Mouse (Mus musculus) embryonic facial prominence, embryonic 12.5 days (tissue): ENCODE measurements at regions not wholly inside any gene's neighbourhood (a gene's known extent, or its start where the extent isn't known, plus 50 kb on each side); places are given as distances from the start of the nearest gene placed in this dataset.
A peak's percentile ranks its signal among the peaks of the same experiment; 100 is the strongest.

Experiments
- ATAC-seq: fragments of 200-750 bp; cut with Nextera tagmentation; 2 replicates; pipeline ENCODE4 v1.8.0; 2017; ENCODE audit not compliant: insufficient number of reproducible peaks, insufficient read depth, low FRiP score, low TSS enrichment
- H3K27ac ChIP-seq: fragments of 300-500 bp; sonication (generic); 2 replicates; pipeline ENCODE4 v1.5.1; 2016; ENCODE audit warnings: mild to moderate bottlenecking
- H3K27me3 ChIP-seq: fragments of 300-500 bp; sonication (generic); 2 replicates; pipeline ENCODE4 v1.6.1; 2016; ENCODE audit warnings: mild to moderate bottlenecking, moderate library complexity
- H3K36me3 ChIP-seq: fragments of 300-500 bp; sonication (generic); 2 replicates; pipeline ENCODE4 v1.6.1; 2016; ENCODE audit warnings: mild to moderate bottlenecking
- H3K4me1 ChIP-seq: fragments of 300-500 bp; sonication (generic); 2 replicates; pipeline ENCODE4 v1.6.1; 2016
- H3K4me2 ChIP-seq: fragments of 300-500 bp; sonication (generic); replicated peaks from 2 replicates; pipeline ENCODE4 v1.6.1; 2016; ENCODE audit warnings: mild to moderate bottlenecking, moderate library complexity
- H3K4me3 ChIP-seq: fragments of 300-500 bp; sonication (generic); 2 replicates; pipeline ENCODE4 v1.5.1; 2016; ENCODE audit warnings: mild to moderate bottlenecking
- H3K9ac ChIP-seq: fragments of 300-500 bp; sonication (generic); 2 replicates; pipeline ENCODE4 v1.6.1; 2016; ENCODE audit warnings: mild to moderate bottlenecking, moderate library complexity
- H3K9me3 ChIP-seq: fragments of 300-500 bp; sonication (generic); 2 replicates; pipeline ENCODE4 v1.6.1; 2016; ENCODE audit warnings: mild to moderate bottlenecking, moderate library complexity
- WGBS: fragments of 180-500 bp; shearing (Covaris S2); methylation state at CpG from one replicate; pipeline ENCODE4 v1.1.7; 2016; 5-methylcytosine and 5-hydroxymethylcytosine counted together

- no peak for ATAC-seq
Observed at GRCm38 (mm10) chr4:135012945-135013344, 82.2 kb downstream of the Syf2 start.

GRCm38 (mm10) chr4:135013932-135014331, 83.2 kb downstream of the Syf2 start:
- H3K4me2 ChIP-seq = no peak overlapping the region
- H3K27me3 ChIP-seq = no peaks in the 10 kb centered on the region
- peaks cover 17% of the 10 kb centered on the region; the same call in 1 of the 2 replicates for H3K4me1 ChIP-seq
- H3K27ac ChIP-seq = no peak overlapping the region
- H3K9me3 ChIP-seq = no peaks in the 10 kb centered on the region
- no peak overlapping the region for H3K4me3 ChIP-seq
- H3K36me3 ChIP-seq = no peaks in the 10 kb centered on the region
- 54% methylated on average over 2 of the region's 2 CpGs for WGBS
- no peak overlapping the region for H3K9ac ChIP-seq
- no peak for ATAC-seq

More at GRCm38 (mm10) chr4:135012945-135013344, 82.2 kb downstream of the Syf2 start:
- 0 out of 2 replicates have a peak overlapping the region, but pooled peaks have one; percentile 3 for H3K27ac ChIP-seq
- peaks cover 22% of the 10 kb centered on the region; the same call in 1 of the 2 replicates for H3K4me1 ChIP-seq
- no peaks in the 10 kb centered on the region for H3K27me3 ChIP-seq
- H3K36me3 ChIP-seq = no peaks in the 10 kb centered on the region
- no peak overlapping the region for H3K4me3 ChIP-seq
- H3K9ac ChIP-seq = no peak overlapping the region
- 53% methylated on average over 4 of the region's 4 CpGs for WGBS
- no peak overlapping the region for H3K4me2 ChIP-seq
- no peaks in the 10 kb centered on the region for H3K9me3 ChIP-seq

DNA sequence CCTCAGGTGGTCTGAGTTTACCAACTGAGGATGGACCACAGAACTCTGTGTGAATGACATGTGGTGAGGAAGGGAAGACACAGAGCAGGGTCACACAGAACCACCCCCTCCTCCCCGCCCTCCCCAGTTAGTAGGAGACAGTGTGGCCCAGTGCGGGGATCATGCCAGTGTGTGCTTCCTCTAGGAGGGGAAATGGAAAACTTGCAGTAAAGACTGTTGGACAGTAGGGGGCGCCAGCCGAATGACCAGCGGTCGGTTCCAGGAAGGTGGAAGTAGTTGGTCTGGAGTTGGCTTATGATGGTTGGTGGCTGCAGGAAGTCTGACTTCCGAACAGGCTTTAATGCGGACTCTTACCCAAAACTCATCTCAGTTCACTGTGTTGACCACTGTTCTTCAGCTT, 87.3 kb downstream of the Syf2 start:
- no peaks in the 10 kb centered on the region for H3K27me3 ChIP-seq
- no peak overlapping the region for H3K27ac ChIP-seq
- no peak overlapping the region for H3K4me2 ChIP-seq
- no peak overlapping the region for H3K9ac ChIP-seq
- no peak for ATAC-seq
- 26% methylated on average over 8 of the region's 8 CpGs for WGBS
- H3K4me1 ChIP-seq = peaks cover 3% of the 10 kb centered on the region; the same call in 1 of the 2 replicates
- no peaks in the 10 kb centered on the region for H3K36me3 ChIP-seq
- H3K4me3 ChIP-seq = no peak overlapping the region
- no peaks in the 10 kb centered on the region for H3K9me3 ChIP-seq

GRCm38 (mm10) chr4:135019120-135019519, 88.4 kb downstream of the Syf2 start:
- Histone ChIP-seq H3K27ac (no peak overlapping the region), H3K27me3 (no peaks in the 10 kb centered on the region), H3K9me3 (no peaks in the 10 kb centered on the region; the same call in 1 of the 2 replicates), H3K4me2 (no peak overlapping the region), H3K36me3 (no peaks in the 10 kb centered on the region), H3K4me3 (no peak overlapping the region), H3K9ac (no peak overlapping the region), H3K4me1 (no peaks in the 10 kb centered on the region; the same call in 1 of the 2 replicates)
- ATAC-seq = no peak
- 82% methylated on average over 2 of the region's 2 CpGs for WGBS

DNA sequence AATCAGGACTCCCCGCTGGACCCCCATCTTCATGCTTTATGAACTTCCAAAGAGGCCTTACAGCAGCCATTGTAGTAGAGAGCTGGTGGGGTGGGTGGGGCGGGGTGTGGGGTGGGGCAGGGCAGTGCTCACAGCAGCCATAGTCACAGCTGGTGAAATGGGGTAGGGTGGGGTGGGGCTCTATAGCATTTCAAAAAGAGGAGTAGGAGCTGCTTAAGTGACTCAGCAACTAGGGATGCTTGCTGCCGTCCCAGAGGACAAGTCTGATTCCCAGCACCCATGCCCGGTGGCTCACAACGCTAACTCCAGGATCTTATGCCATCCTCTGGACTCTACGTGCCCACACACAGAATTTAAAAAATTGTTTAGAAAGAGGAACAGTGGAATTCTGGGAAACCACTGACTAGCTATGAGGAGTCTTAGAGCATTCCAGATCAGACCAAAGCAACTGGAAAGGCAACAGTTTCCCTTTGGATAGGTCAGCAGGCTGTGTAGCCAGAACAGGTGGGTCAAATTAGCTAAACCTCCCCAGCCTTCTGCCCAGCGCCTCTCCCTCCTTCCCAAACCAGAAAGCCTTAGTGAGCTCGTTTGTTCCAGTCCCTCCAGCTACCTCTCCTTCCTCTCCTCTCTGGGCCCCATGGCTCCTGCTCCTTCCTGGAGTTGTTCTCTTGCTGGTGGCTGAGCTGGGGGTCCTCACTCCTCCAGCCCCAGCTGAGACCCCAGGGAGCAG, 89.7 kb downstream of the Syf2 start:
- ATAC-seq = no peak
- H3K4me2 ChIP-seq = no peak overlapping the region
- no peaks in the 10 kb centered on the region for H3K36me3 ChIP-seq
- no peaks in the 10 kb centered on the region; the same call in 1 of the 2 replicates for H3K4me1 ChIP-seq
- H3K4me3 ChIP-seq = no peak overlapping the region
- H3K27me3 ChIP-seq = no peaks in the 10 kb centered on the region
- no peak overlapping the region for H3K9ac ChIP-seq
- H3K9me3 ChIP-seq = no peaks in the 10 kb centered on the region; the same call in 1 of the 2 replicates
- no peak overlapping the region for H3K27ac ChIP-seq
- 70% methylated on average over 8 of the region's 8 CpGs for WGBS

DNA sequence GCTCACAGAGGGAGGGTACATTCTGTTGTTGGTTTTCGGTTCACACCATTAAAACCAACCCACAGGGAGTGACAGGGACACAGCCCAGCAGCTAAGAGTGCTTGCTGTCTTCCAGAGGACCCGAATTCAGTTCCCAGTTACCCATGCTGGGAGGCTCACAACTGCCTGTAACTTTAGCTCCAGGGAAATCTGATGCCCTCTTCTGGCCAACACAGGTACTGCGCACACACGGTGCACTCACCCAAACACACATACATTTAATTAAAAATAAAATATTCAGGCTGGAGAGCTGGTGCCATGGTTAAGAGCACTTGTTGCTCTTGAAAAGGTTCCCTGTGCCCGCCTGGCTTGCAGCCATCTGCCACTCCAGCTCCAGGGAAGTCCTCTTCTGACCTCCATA, 92.5 kb downstream of the Syf2 start:
- peaks cover 13% of the 10 kb centered on the region; the same call in 1 of the 2 replicates for H3K4me1 ChIP-seq
- no peak overlapping the region for H3K4me2 ChIP-seq
- H3K4me3 ChIP-seq = no peak overlapping the region
- H3K9ac ChIP-seq = no peak overlapping the region
- 93% methylated on average over 5 of the region's 5 CpGs for WGBS
- no peak for ATAC-seq
- no peaks in the 10 kb centered on the region for H3K36me3 ChIP-seq
- no peaks in the 10 kb centered on the region for H3K27me3 ChIP-seq
- no peak overlapping the region for H3K27ac ChIP-seq
- H3K9me3 ChIP-seq = no peaks in the 10 kb centered on the region; the same call in 1 of the 2 replicates

GRCm38 (mm10) chr4:135025802-135026201, 94.7 kb upstream of the Runx3 start:
- H3K4me3 ChIP-seq = no peak overlapping the region
- WGBS = 75% methylated on average over 18 of the region's 18 CpGs
- H3K4me2 ChIP-seq = no peak overlapping the region
- H3K36me3 ChIP-seq = no peaks in the 10 kb centered on the region
- no peaks in the 10 kb centered on the region; the same call in 1 of the 2 replicates for H3K9me3 ChIP-seq
- no peak for ATAC-seq
- no peak overlapping the region for H3K27ac ChIP-seq
- H3K27me3 ChIP-seq = no peaks in the 10 kb centered on the region
- peaks cover 13% of the 10 kb centered on the region; the same call in 1 of the 2 replicates for H3K4me1 ChIP-seq
- H3K9ac ChIP-seq = no peak overlapping the region

GRCm38 (mm10) chr4:135027136-135027535, 93.3 kb upstream of the Runx3 start:
- H3K9ac ChIP-seq = no peak overlapping the region
- H3K9me3 ChIP-seq = no peaks in the 10 kb centered on the region; the same call in 1 of the 2 replicates
- no peak overlapping the region for H3K4me2 ChIP-seq
- H3K27ac ChIP-seq = no peak overlapping the region
- WGBS = 56% methylated on average over 8 of the region's 8 CpGs
- H3K27me3 ChIP-seq = no peaks in the 10 kb centered on the region
- no peak for ATAC-seq
- no peak overlapping the region for H3K4me3 ChIP-seq
- 0 out of 2 replicates have a peak, but pooled peaks cover 15% of the 10 kb centered on the region for H3K4me1 ChIP-seq
- no peaks in the 10 kb centered on the region for H3K36me3 ChIP-seq

DNA sequence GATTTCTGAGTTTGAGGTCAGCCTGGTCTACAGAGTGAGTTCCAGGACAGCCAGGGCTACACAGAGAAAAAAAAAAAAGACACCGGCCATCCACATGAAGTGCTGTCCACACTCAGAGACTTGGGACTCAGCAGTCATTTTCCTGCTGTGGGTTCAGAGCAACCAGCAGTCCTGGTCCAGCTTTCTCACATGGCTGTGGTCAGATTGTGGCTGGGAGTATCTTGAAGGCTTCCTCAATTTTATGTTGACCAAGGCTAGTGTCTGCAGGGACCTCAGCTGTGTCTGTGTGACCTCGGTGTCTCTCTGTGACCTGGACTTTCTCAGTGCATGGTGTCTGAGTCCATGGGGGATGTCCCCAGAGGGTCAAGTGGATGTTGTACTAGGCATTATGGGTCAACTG, 90.7 kb upstream of the Runx3 start:
- Histone ChIP-seq H3K4me3 (no peak overlapping the region), H3K4me1 (0 out of 2 replicates have a peak, but pooled peaks cover 19% of the 10 kb centered on the region), H3K9me3 (no peaks in the 10 kb centered on the region), H3K9ac (no peak overlapping the region), H3K36me3 (no peaks in the 10 kb centered on the region), H3K4me2 (no peak overlapping the region), H3K27ac (no peak overlapping the region), H3K27me3 (no peaks in the 10 kb centered on the region)
- WGBS = 84% methylated on average over 2 of the region's 2 CpGs
- no peak for ATAC-seq

DNA sequence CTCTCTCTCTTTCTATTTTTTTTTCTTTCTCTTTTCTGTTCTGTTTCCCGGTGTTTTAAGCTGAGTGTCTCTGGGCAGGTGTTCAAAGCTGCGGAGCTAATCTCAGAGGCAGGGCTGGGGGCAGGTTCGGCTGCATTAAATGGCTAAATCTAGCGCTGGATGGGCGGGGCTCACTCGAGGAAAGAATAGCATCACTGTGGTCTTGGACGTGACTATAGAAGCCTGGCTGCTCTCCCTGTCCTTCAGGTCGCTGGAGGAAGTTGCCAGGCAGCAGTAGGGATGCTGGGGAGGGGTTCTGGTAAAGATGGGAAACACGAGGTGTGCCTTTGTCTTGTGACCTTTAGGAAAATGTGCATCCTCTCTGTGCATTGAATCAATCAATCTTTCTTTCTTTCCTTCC, 88.0 kb upstream of the Runx3 start:
- H3K36me3 ChIP-seq = no peaks in the 10 kb centered on the region
- H3K4me2 ChIP-seq = no peak overlapping the region
- no peak overlapping the region for H3K9ac ChIP-seq
- no peak overlapping the region for H3K4me3 ChIP-seq
- H3K9me3 ChIP-seq = no peaks in the 10 kb centered on the region
- no peaks in the 10 kb centered on the region for H3K27me3 ChIP-seq
- ATAC-seq = no peak
- H3K4me1 ChIP-seq = 0 out of 2 replicates have a peak, but pooled peaks cover 10% of the 10 kb centered on the region
- 30% methylated on average over 9 of the region's 9 CpGs for WGBS
- H3K27ac ChIP-seq = no peak overlapping the region

GRCm38 (mm10) chr4:135033302-135033701, 87.2 kb upstream of the Runx3 start:
- H3K4me2 ChIP-seq = no peak overlapping the region
- 0 out of 2 replicates have a peak, but pooled peaks cover 6% of the 10 kb centered on the region for H3K4me1 ChIP-seq
- no peak overlapping the region for H3K27ac ChIP-seq
- no peak for ATAC-seq
- no peaks in the 10 kb centered on the region for H3K27me3 ChIP-seq
- H3K9ac ChIP-seq = no peak overlapping the region
- WGBS = 78% methylated on average over 8 of the region's 8 CpGs
- no peak overlapping the region for H3K4me3 ChIP-seq
- no peaks in the 10 kb centered on the region for H3K9me3 ChIP-seq
- no peaks in the 10 kb centered on the region for H3K36me3 ChIP-seq

DNA sequence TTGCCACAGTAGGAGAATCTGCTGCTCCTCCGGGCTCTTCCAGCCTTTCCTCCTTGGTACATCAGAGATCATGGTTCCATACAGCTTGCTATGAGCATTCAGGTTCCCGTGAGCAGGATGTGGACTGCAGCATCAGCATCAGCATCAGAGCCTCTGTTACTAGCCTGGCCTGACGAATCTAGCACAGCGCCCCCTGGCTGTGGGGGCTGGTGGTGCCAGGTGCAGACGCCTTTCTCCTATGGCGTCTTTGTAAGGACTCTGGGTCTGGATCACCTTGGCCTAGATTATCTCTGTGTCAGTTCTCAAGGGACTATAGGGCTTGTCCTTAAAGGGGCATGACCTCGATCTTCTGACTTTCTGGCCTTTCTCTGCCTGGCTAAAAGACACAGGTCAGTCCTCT, 86.0 kb upstream of the Runx3 start:
- Histone ChIP-seq H3K9me3 (no peaks in the 10 kb centered on the region), H3K9ac (no peak overlapping the region), H3K4me2 (no peak overlapping the region), H3K36me3 (no peaks in the 10 kb centered on the region), H3K4me1 (0 out of 2 replicates have a peak, but pooled peaks cover 6% of the 10 kb centered on the region), H3K27ac (no peak overlapping the region), H3K27me3 (no peaks in the 10 kb centered on the region), H3K4me3 (no peak overlapping the region)
- WGBS = 26% methylated on average over 7 of the region's 7 CpGs
- ATAC-seq = no peak
